Mouse (Mus musculus): ENCODE results near the gene Sgsm1.

Gene Sgsm1

DNA sequence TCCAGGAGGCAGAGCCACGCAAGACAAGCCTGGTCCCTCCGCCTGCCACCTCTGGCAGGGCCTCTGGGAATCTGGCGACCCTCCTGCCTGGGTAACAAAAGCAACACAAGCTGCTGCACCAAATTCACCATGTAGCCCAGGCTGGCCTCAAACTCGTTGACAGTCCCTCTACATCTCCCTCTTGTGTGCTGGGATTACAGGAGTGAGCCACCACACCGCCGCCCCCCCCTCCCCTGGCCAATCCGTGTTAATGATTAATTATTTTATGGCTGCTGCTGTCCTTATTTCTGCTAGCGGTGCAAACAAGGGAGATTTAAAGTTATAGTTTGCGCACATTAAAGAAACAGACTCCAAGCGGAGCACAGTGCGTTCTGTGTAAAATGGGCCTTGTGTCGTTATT lies 93.5 kb downstream of the Sgsm1 start:
- DNase-seq (ENCODE audit: low spot score), result no peak

DNA sequence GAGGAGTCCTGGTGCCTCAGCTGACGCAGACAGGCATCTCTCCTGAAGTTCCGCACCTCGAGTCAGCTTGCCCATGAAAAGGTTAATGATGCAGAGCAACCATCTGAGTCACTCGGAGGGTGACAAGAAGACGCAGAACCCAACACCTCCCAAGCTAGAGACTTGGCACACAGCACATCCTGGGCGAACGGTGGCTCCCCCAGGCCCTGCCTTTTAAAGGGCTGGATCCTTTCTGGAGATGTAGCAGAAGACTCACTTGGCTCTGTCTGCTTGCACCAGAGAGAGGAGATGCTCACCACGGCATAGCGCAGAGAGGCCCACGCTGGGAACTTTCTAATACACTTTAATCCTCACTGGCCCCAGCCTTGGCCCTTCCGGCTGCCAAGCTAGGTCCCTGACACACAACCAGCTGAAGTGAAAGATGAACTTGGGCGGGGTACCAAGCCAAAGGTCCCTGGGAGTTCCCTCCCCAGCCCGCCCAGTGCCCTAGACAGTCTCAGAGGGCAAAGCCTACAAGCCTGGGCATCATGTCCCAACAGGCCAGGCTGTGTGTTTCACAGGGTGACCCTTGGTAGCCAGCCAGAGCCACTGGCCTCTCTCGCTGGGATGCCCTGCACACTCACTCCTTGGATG lies 94.1 kb downstream of the Sgsm1 start:
- DNase-seq (ENCODE audit: low spot score), result no peak

DNA sequence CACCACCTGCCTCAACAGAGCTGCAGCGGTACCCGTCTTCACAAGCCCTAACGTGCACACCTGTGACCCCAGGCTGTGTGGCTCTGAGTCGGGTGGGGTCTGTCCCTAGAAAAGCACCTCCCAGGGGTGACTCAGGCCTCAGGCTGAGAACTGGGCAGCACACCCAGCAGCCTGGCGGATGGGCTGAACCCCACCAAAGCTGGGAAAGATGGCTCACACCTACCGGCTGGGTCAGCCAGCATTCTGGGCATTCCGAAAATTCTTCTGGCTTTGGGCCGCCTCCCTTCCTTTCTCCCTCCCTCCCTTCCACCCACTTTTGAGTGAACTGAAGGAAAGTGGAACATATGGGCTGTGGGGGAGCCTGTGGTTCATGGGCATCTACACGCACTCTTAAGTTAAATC lies 95.0 kb downstream of the Sgsm1 start:
- no peak for DNase-seq (ENCODE audit: low spot score)

DNA sequence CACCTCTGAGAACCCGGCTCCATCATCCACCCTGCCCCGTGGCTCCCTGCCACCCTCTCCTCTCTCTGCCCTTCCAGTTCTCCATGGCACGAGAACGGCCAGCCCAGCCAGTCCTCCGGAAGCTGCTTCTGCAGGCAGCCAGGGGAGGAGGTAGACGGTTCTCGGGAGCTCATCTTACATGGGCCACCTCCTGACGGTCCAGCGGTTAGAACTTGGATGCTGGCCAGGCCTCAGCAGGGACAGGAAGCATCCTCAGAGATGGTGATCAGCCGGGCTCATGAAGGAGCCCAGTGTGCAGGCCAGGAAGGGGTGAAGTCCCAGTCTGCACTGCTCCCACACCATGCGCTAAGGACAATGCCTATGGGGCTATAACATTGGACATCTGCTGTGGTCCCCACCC lies 96.1 kb downstream of the Sgsm1 start:
- DNase-seq (ENCODE audit: low spot score), result no peak

DNA sequence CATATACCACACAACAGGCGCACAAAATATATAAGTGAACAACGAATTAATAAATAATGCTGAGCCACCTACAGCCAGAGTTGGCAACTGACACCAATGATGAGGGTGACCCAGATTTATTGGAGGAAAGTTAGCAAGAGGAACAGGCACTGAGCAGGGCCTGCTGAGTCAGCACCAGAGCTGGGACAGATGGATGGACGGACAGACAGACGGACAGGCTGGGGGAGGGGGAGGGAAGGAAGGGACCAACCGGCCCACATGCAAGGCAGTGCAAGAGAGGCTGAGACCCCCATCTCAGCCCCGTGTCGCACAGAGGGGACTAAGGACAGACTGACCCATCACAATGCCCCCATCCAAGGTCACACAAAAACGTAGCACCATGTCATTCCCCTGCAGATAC lies 96.5 kb downstream of the Sgsm1 start:
- DNase-seq (ENCODE audit: low spot score), result no peak

DNA sequence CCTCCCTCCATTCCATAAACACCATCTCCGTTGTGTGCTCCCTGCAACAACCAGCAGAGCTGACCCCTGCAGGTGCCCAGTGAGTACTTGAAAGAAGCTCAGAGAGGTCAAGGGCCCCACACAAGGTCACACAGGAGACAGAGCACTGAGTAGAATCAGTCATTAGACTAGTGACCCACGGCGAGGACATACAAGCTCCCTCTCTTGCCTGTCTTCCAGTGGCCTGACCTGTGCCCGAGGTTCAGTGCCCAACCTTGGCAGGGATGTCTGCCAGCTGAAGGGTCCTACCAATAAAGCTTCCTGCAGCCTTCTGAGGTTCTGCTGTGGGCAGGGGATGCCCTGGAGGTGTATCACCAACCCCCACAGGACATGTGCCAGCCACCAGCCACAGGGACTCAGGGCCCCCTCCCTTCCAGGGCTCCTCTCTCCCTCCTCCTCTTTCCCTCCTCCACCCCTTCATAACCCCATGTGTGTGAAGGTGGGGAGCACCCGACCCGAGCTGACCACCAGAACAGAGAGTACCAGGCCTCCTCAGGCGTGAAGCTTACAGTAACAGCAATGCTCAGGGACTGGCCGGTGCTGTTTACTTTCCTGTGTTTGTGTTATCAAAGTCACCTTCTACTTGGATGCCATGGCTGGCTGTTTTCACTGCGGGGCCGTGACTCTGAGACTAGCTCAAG lies 98.3 kb downstream of the Sgsm1 start:
- no peak for DNase-seq (ENCODE audit: low spot score)

DNA sequence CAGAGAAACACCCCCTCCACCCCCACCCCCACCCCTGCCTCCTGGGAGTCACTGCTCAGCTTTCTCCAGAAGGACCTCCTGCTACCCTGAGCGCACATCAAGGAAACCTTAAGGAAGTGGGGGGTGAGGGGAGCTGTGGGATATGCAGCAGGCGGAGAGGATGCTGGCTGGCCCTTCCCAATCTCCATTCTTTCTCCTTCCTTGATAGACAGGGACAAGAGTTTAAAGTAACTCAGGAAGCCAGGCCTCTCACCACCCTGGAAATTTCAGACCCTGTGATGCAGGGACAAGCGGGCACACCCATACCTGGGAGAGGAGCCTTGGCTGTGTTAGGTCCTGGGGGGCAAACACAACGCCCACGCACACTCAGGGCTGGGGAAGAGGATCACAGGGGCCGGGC lies 100.3 kb downstream of the Sgsm1 start:
- no peak for DNase-seq (ENCODE audit: low spot score)

DNA sequence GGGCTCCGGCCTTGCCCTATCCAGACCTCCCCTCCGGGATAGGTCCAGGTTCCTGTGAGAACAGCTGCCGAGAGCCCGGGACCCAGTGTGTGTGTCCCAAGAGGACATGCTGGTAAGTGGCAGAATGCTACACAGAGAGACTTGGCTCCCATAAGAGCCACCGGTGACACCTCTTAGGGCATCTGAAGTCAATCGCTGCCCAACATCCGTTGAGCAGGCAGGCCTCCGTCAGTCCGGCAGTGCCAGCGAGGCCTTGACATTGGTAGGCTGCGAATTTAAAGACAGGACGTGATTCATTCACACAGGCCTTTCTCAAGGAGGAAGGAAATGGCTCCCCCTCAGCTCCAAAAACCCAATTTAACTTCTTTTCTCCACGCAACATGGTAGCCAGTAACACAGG lies 100.7 kb downstream of the Sgsm1 start:
- no peak for DNase-seq (ENCODE audit: low spot score)

DNA sequence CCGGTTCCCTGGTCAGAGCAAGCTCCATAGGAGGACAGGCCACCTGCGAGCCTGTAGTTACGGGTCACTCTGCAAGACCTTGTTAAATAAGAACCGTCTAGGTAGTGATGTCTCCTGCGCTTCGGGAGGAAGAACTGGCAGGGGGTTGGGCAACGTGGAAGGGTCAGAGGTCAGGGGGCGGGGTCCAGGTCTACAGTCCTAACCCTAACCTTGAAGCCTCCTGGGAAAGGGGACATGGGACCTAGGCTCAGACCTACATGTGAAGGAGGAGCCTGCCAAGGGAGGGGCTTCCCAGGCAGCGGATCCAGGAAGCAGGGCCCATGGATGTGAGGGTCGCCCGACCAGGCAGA lies 101.2 kb downstream of the Sgsm1 start:
- no peak for DNase-seq (ENCODE audit: low spot score)

DNA sequence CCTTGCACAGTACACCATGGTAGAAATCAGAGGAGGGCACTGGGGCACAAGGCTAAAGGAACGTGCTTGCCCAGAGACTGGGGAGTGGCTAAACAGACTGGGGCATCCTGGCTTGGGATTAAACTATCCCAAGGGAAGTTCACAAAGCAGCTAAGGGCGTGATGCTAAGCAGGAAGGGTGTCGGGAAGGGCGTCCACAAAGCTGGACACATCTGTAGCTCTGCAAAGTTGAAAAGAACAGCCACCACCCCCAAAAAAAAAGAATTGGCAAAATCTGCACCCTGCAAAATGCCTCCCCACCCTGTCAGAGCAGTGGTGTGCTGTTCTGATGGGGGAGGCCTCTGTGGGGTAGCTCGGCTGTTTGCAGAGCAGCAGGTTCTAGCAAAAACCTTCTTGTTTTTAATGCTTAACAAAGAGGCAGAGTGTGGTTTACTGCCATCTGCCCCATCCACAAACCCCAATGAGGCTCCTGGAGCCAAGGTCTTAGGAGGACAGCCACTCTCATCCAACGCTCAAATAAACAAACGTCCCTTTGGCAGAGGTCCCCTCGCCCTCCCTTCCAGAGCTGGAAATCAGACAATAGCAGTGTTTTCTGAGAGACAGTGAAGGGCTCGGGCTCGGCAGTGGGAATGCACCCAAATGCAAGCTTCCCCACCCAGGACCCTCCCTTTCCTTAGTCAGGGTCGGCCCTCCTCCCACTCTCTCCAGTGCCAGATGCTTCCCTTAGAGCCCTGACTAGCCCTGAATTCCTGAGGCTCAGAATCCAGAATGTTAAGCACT lies 101.8 kb downstream of the Sgsm1 start:
- DNase-seq (ENCODE audit: low spot score), result peak; percentile 62

DNA sequence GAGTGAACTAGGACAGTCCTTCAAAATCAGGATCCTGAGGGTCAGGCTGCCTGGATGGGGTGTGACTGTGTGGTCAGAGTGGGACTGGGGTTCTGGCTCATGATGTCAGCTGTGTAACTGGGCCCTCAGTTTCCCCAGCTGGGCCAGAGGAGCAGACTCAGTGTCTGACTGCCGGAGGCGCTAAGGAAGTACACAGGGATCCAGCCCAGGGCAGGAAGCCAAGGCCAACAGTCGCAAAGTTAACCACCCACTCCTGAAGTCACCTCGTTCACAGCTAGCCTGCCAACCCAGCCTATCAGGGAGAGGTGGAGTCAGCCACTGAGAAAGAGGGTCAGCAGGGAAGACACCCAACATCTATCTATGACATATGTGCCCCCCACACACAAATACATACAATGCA lies 102.5 kb downstream of the Sgsm1 start:
- no peak for DNase-seq (ENCODE audit: low spot score)

DNA sequence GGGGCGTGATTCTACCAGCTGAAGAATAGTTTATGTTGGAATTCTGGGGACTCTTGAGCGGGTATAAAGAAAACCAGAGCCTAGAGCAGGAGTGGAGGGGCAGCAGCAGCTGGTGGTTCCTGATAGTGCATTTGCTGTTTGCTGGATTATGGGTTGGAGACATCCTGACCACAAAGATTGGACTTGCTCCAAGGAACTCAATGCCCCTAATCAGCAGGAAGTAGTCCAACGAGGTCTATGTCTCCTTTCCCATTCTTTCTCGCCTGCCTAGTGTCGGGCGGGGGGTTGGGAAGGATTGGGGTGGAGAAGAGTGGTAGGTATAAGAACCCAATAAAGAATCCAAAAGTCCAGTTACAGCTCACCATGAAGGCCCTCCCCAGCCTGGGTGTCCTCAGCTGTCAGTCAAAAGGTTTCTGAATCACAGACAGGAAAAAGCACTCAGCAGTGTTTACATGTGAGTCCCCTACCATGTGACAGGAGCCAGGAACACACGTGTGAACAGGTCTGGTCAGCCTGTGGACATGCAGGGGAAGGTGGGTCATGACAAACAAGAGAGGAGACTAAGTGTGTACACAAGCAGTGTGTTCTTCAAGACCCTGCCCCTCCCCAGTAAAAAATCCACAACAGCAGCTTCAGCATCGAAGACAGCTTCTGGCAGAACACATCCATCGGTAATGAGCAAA lies 103.8 kb downstream of the Sgsm1 start:
- DNase-seq (ENCODE audit: low spot score), result no peak

DNA sequence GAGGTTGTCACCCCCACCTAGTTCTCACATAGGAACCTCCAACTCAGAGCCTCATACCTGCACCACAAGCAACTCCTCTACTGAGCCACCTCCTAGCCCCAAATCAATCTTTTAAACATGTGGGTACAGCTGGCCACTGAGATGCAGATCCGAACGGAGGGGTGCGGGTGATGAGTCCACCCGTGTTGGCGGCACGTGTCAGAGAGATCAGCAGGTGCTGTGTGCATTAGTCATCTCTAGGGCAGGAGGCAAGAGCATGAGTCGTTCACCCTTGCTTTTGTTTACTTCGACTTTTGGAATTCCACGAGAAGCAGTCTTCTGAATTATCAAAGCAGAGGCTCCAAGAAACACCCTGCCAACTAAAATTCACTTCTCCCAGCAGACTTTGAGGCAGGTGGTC lies 106.4 kb downstream of the Sgsm1 start:
- no peak for DNase-seq (ENCODE audit: low spot score)

DNA sequence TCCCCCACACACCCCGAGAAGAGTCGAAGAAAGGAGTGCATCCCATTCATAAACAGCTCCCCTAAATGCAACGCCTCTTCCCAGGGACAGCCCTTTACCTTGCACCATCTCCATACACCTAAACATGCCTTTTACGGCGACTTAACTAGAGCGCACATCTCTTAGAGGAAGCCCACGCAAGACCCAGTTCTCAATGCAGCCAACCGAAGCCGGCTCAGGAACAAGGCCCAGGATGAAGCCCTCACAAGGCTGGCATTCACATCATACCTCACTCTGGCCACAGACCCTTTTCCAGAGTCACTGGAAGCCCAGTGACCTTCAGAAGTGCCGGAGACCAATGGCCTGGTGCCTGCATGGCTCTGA lies 110.8 kb downstream of the Sgsm1 start:
- no peak for DNase-seq (ENCODE audit: low spot score)

DNA sequence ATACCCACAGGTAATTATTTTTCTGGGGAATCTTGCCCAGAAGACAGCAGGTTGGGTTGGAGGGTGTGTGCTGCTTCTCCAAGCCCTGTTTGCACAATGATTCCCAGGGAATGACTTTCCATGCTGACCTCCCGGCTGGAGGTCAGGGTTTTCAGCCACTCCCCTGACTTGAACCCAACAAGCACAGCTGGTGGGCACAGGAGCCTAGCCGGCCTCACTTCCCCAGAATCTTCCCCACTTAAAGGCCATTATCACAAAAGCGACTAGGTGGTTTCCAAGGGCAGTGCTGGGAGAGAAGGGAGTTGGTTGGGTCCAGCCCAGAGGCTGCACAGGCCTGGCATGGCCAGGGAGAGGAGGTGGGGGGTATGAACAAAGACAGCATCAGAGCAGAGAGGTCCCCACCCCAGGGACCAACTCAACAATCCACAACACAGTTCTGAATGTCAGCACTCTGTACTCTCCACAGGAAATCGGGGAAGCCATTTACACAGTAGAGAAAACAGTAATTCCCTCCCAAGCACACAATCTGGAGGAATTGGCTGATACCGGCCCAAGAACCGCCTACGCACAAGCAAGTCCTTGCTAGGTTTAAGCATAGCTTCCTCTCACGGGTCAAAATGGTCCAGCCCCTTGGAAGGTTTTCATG lies 111.3 kb downstream of the Sgsm1 start:
- no peak for DNase-seq (ENCODE audit: low spot score)

DNA sequence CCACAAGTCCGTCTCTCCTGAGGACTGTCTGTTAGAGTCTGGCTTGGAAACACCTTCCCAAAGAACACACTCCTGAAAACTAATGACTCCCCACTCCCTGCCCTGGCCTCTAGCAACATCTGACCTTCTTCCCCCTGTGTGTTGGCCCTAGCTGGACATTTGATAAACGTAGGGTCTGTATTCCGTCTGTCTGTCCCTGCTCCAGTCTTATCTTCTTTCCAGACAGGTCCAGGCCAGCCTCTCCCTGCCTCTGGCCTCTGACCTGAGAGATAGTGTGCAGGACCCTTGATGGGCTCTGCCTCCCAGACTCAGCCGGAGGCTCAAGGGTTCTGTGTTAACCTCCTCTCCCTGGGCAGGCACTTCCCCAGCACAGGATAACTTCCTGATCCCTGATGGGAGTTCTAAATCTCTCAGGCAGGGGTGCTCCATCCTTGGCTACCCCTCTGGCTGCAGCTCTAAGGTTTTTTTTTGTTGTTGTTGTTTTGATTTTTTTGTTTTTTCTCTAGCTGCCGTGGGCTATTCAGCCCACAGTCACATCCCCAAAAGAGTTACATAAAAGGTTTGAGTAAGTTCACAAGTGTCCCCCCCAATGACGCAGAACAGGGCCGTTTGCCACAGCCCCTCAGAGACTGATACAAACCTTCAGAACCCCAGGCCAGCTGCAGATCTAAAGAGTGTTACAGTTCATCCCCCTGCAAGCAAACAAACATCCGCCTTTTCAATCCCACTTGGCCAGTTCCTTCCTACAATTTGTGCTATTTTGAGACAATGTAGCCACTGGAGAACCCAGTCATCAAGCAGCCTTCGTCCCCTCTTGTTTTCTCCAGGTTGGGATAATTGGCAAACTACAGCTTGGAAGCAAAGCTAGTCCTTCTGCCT lies 113.4 kb downstream of the Sgsm1 start:
- DNase-seq (ENCODE audit: low spot score), result no peak

DNA sequence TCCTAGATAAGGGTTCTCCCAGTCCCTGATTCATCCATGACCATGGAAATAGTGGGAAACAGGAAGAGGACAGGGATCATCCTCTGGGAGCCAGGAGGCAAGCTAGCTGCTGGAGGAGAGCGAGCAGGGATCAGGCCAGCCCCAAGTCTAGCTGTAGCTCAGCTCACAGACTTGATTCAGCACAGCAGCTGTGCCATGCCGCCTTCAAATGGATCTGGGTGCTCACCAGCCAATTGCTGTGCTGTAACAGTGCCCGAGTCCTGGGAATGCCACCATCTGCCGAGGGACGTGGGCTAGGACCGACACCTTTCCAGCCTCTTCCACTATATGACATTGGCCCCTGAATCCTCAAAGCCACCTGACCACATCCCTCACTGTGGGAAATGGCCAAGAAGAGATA lies 114.7 kb downstream of the Sgsm1 start:
- DNase-seq (ENCODE audit: low spot score), result no peak

DNA sequence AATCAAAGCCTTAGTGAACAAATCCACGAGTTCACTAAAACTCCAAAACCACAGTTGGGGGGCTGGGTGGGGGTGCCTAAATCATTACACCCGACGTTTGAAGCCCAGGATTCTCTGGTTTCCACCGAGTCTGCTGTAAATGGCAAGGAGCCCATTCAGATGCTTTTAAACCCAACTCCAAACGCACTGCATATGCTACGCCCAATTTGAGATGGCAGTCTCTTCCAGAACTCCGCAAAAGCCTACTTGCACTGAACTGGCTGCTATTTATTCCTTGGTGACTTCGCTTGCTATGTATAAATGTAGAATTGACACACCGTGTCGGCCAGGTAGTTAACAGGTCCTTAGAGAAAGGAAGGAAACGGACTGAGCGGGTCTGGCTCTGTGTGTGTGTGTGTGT lies 115.1 kb downstream of the Sgsm1 start:
- DNase-seq (ENCODE audit: low spot score), result no peak

DNA sequence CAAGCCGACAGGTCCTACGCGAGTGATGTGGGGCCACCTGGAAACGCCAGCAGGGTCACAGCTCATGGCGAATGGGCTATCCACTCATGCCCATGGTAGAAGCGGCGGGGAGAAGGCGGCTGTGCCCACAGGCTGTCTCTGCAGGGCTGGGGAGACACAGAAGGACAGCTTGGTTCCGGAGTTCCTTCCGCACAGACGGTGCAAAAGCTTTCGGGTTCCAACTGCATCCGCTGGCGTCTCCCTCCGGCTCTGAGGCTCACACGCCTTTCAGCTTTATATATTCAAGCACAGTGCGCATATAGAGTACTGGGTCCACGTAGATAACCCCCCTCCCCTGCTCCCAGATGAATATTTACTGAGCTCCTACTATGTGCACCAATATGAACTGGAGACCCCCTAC lies 116.8 kb downstream of the Sgsm1 start:
- no peak for DNase-seq (ENCODE audit: low spot score)

All from ovary, postnatal 36 days (tissue).